Mouse (Mus musculus) cerebellum, adult 2 months (tissue): ENCODE measurements at regions not wholly inside any gene's neighbourhood (a gene's known extent, or its start where the extent isn't known, plus 50 kb on each side); places are given as distances from the start of the nearest gene placed in this dataset.

Experiments used
- CTCF ChIP-seq: fragments of 200-500 bp; IDR thresholded peaks from 2 replicates; pipeline ENCODE4 v1.5.1; 2011; ENCODE audit warnings: low read depth, mild to moderate bottlenecking, control low read depth, low read length, moderate library complexity, borderline replicate concordance; ENCODE audit not compliant: insufficient read depth
- POLR2A ChIP-seq: fragments of 200-500 bp; IDR thresholded peaks from 2 replicates; pipeline ENCODE4 v1.6.1; 2011; ENCODE audit warnings: low read length, control low read depth, borderline replicate concordance; ENCODE audit not compliant: insufficient read depth

DNA sequence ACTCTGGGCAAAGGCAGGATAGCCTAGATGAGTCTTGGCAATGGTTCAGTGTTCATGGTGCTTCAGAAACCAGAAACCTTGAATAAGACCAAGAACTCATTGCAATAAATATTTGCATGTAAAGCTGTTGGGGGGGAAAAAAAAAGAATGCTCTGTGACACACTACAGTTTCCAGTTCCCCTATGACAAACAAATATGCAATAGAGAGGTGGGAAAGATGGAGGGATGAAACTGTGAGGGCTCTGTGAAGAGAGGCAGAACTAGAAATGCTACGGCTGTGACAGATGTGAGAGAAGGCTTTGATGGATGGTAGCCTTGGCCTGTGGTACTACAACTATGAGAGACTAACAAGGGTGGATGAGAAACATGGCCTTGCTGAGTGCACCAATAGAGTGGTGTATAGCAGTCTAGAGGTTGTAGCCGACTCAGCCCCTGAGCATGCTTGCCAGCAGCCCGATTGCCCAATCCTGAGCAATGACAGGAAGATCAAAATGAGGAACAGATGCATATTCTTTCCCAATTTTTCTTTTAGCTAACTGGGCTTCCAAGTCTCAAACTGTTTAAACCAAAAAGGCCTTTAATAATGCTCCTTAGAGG is 79.4 kb downstream of the Tm4sf1 start:
- TF ChIP-seq CTCF, result no peak
- no peak for TF ChIP-seq POLR2A
